Mouse (Mus musculus): ENCODE data around the gene Reep6.
"Not testable (repeated sequence)": the region's sequence is repeated elsewhere in the genome, so short reads cannot be mapped to it uniquely, and the experiment has no call there.

The Reep6 gene

DNA sequence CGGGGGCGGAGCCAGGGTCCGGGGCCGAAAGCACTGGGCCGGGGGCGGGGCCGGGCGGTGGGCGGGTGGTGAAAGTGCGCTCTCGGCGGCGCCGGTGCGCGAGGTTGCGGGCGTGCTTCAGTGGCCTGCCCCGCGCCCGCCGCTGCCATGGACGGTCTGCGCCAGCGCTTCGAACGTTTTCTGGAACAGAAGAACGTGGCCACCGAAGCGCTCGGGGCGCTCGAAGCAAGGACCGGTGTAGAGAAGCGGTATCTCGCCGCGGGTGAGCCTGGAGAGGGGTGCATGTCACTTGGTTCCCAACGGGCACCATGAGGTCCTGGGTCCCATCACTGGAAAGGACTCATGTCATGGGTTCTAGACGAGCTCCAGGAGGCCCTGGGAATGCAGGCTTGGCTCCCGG is 331 bp downstream of the Reep6 start:
- DNase-seq (ENCODE audit: low read depth), result no peak

DNA sequence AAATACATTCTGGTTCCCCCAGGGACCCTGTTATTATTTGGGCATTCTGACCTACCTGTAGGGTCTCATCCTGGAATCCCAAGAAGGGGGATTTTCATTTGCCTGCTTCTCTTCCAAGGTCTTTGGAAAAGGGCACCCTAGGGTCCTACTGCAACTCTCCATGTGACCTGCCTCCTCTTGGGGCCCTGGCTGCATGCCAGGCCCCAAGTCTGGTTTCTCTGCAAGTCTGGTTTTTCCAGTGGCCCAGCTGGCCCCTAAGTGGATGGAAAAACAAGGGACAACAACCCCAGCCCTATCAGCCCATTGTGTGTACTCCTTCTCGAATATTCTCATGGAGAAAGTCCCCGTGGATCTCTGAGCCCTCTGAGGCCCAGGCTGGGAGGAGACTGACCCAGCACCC is 1.1 kb downstream of the Reep6 start:
- DNase-seq (ENCODE audit: low read depth), result no peak

DNA sequence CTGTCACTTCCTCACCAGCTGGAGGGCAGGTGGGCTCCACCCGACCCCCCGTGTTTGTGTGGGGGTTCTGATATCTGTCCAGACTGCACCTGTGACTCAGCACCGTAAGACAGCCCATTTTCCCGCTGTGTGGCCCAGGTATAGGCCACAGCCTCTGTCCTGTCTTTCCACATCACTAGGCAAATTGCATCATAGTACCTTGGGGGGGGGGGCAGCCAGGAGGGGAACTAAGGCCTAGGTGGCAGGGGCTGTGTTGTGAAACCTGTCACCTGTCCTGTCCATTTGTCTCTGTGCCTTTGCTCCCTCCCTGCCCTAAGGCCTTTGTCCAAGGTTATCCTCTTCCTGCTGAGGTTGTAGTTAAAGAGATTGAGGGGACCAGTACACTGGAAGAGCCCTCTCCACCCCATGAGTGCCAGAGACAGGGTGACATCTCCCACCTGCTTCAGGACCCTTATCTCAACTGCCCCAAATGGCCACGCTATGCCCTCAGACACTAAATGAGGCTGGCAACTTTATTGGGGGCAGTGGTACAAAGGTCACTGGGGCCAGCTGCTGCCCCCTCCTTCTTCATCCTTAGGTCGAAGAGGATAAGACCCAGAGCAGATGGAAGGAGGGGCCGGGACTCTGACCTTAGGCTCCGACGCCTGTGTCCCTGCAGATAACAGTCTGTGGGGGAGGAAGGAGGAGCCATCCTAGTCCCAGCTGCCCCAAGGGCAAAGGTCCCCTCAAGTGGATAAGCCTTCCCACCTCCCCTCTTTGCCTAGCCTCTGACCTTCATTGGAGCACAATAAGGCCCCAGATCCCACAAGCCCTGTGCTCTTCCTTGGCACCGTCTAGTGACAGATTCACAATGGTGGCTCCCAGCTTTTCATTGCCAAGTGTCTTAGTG is 2.1 kb downstream of the Reep6 start:
- no peak for DNase-seq (ENCODE audit: low read depth)

DNA sequence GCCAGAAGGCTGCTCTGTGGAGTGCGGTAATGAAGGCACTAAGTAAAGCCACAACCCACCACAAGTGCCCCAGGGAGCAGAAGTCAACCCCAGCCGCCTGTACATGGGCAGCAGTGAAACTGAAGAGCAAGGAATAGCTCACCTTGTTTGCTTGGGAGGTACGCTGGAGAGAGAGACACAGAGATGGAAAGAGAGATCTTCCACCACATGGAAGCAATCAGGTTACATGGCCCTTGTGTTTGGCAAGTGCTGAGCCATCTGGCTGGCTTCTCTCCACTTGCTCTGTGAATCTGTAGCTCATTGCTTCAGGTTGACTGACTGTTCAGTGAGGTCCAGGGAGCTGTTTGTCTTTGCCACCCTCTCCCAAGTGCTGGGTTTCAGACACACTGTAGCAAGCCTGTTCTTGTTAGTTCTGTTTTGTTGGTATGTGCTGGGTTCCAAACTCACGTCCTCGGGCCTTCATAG is 2.8 kb downstream of the Reep6 start:
- DNase-seq (ENCODE audit: low read depth), result no peak

DNA sequence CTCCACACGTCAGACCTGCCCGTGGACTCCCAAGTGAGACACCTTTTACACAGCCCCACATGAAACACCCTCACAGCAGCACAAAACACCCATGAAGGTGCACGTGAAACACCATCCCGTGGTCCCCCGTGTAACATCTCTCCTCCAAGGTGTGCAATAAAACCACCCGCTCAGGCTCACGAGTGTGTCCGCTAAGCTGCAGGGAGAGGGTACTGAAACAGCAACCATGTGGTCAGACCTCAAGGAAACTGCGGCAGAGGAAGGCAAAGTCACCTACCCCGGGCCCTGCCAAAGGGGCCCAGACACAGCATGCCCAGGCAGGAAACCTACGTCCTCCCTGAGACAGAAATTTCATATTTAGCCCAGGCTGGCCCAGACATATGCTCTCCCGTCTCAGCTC is 6.5 kb downstream of the Reep6 start:
- DNase-seq (ENCODE audit: low read depth), result no peak

DNA sequence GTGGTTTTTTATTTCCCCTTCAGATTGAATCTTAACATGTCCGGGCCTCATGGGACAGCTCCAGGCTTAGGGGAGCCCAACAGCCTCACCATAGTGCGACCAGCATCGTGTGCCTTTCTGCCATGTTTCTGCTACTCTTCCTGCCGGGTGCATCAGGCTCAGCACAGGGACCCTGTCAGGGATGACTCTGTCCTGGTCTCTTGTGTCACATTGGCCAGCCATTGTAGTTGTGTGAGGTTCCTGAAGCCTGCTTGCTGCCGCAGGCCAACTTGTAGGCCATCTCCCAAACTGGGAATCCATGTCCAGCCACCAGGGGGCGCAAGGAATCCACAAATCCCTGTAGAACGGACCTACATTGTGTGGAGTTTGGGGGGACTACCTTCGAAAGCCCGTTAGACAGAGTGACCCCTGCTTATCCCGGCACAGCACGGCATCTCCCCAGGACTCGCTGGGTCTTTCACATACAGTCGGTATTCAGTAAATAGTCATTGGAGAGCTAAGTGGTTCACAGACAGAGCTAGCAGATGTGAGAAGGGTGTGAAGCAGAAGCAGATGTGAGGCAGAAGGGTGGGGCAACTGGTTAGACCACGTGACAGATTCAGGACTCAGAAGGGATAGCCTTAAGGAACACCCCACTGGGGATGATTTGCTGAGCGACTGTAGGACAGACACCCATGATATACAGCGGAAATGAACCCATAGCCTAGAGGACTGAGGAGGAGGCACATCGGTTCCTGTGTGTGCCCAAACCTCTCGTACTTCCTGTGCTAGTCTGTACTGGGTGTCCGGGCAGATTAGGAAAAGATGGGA is 10.4 kb downstream of the Reep6 start:
- peak; percentile 62 for DNase-seq (ENCODE audit: low read depth)

DNA sequence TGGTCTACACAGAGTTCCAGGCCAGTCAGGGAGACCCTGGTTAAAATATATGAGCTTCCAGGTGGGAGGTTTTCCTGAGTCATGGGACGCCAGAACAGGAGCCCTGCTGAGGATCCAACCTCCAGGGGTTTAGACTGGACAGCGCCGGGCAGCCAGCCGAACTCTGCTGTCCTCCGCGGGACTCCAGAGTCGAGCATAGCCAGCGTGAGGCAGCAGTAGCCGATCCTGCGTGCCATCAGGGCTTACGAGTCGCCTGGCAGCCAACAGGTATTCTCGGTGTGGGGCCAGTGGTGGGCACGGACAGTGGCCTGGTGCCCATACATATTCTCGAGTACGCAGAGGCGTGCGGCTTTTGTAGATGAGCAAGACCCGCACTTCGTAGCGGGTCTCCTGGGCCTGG is 11.3 kb downstream of the Reep6 start:
- DNase-seq (ENCODE audit: low read depth), result no peak

DNA sequence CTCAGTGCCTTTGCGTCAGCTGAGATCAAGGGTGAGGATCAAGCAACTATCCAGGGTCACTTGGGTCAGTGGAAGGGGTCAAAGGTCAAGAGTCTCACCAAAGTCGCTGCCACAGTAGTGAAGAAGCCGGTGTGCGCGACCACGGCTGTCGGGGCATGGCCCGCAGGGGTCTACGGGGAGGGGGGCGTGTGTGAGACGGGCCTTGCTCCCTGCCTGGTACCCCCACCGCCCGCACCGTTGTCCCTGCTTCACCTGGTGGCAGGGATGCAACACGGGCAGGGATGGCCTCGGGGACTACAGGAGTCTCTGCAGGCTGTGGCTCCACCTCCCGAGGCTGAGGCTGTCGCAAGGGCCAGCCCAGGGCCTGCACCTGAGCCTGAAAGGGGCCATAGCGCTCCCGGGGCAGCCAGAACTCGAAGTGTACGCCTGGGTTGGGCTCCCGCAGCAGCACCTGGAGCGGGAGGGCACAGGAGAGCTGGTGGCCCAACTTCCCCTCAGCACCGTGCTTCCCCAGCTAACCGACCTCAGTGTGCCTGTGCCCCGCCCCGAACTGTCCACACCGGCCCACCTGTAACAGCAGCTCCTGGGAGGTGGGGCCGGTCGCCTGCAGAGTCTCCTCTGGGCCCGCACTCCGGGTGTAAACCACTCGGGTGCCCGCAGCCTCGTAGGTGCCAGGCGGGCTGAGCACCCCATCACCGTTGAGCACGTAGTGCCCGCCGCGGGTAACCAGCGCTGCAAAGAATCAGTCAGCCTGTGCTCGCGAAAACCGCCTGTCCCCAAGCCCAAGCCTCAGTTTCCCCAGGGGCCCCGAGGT is 11.9 kb downstream of the Reep6 start:
- DNase-seq (ENCODE audit: low read depth), result no peak

DNA sequence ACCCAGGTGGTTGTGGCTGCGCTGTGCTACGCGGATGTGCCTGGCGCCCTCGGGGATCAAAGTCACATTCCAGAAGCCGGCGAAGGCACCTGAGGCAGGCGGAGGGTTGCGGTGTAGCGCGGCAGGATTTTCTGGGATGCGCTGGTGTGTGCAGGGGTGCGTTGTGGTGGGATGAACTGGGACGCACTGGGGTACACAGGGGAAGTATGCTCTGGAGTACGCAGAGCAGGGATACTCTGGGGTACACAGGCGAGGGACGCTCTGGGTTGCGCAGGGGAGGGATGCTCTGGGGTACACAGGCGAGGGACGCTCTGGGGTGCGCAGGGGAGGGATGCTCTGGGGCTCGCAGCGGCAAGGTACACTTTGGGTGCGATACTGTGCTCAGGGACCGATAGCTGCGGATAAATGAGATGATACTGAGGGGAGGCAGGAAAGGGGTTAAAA is 12.6 kb downstream of the Reep6 start:
- DNase-seq (ENCODE audit: low read depth), result no peak

DNA sequence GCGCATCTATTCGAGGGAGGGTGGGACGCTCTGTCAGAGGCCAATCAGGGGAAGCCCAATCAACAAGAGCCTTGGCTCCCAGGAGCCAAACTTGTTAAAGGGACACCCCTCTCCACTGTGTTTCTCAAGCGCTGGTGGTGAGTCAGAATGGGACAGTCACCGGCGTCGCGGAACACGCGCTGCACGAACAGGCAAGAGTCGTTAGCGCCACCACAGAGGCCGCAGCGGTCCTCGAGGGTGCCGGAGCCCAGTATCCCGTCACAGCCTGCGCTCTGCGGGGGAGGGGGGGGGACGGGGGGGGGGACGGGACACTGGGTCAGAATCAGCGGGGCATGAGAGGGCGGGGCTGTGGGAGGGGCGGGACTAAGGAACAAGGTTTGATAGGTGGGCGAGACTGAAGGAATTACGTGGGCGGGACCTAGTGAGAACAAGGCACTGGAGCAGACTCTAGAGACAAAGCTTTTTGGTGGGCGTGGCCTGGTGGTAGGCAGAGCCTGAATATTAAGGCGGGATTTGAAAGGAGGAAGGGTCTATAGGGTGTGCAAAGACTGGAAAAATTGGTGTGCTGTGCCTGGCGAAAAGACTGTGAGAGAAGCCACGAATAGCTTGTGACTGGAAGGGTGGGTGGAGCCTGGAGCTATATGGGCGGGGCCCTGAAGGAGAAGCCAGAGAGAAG is 13.1 kb downstream of the Reep6 start:
- no peak for DNase-seq (ENCODE audit: low read depth)

DNA sequence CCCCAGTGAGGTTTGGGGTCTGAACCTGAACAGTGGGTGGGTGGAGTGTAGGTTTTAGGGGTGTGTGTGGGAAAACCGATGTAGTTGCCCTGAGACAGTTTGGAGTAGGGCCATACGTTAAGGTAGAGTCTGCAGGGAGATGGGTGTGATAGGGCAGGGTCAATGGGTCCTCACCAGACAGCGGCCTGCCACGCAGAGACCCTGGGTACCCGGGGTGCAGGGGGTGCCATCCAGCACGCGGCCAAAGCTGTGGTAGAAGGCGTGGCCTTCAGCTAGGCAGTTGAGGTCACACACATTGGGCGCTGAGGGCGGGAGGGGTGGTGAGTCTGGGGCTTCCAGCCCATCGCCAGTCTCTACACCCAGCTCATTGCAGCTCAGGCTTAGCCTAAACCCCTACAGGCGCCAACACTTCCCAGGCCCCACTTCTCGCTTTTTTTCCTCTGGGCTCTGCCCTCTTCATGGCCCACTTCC is 13.7 kb downstream of the Reep6 start:
- DNase-seq (ENCODE audit: low read depth), result no peak

DNA sequence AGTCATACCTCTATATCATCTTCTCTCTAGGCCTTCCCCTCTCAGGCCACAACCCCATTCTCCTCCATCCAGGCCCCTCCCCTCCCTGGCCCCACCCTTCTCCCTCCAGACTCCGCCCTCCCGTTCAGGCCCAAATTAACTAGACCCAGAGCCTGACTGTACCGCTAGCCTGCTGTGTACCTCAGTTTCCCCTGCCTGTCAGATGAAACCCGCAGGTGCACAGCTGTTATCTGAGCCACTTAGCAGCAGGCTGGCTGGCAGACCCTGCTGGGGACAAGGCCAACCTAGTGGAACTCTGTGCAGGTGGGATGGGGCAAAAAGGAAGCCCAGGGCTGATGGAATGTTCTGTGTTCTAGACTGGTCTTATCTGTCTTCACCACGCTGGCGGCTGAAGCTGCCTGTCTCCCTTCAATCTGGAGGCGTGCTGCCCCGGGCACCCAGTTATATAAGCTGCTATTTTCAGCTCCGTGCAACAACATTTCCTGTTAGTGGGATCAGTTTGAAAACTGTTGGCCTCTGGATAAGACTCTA is 14.4 kb downstream of the Reep6 start:
- no peak for DNase-seq (ENCODE audit: low read depth)

DNA sequence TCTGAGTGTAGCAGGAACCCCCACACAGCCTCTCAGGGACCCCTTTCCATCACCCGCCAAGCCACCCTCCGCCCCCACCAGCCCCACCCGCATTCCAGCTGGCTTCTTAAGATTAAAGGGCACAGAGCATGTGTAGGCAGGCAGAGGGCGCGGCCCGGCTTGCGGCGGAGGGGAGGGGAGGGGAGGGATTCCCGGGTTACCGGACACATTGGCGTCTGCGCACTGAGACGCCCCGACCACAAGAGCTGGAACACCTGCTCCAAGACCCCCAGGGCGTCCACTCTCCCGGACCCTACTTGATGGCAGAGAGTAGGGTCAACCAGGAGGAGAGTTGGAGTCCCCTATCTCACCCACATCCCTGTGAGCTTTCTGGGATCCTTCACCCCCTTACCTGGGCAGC is 15.4 kb downstream of the Reep6 start:
- no peak for DNase-seq (ENCODE audit: low read depth)

DNA sequence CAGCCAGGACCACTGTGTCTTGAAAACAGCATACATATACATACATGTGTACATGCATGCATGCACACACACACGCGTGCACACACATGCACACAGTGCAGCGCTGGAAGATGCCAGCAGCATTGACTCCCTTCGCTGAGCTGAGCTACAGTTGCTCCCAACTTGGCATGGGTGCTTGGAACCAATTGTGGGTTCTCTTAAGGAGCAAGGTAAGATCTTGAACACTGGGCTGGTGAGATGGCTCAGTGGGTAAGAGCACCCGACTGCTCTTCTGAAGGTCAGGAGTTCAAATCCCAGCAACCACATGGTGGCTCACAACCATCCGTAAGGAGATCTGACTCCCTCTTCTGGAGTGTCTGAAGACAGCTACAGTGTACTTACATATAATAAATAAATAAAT is 16.2 kb downstream of the Reep6 start:
- not testable (repeated sequence) for DNase-seq (ENCODE audit: low read depth)

DNA sequence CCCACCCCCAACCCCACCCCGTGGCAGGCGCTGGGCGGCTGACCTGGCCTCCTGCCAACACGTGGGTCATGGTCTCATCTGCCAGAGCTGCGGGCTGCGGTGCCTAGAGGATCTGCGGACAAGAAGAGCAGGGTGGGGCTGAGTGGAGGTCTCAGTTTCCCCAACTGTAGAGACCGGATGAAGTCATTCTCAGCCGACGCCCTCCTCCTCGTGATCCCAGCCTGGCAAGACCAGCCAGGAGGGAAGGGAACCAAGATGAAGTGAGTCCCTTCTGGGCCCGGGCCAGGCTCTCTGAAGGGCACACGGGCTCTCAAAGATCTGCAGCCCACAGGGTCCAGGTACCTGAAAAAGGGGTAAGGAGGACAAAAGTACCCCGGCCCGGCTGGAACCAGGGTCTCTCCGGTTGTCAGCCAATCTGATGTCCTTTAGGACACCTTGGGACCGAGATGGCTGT is 17.8 kb downstream of the Reep6 start:
- DNase-seq (ENCODE audit: low read depth), result no peak

DNA sequence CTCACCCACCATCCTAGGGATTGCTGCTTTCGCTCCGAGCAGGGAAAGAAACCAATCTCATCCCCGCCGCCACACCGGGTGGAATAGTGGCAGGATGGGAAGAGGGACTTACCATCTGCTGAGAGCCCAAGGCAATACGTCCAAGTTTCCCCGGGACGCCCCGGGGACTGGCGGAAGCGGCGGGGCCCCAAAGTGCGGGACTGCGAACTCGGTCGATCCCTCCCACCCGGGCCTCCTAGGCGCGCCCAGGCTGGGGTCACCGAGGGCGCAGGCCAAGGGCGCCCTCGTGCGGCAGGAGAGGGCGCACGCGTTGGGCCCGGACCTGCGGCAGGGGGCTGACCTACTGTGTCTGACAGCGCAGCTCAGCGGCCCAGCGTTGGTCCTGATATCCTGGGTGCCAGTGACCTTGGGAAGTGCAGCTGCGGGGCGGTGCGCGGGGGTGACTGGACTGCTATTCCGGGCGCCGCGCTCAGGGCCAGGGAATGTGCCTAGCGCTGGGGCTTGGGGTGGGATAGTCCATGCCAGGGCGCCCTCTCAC is 18.6 kb downstream of the Reep6 start, which contains the start of gene Adamtsl5:
Gene Adamtsl5 (minus strand): TSS at position 169 of the 538 bp plus-strand sequence.
- peak; percentile 39 for DNase-seq (ENCODE audit: low read depth)

DNA sequence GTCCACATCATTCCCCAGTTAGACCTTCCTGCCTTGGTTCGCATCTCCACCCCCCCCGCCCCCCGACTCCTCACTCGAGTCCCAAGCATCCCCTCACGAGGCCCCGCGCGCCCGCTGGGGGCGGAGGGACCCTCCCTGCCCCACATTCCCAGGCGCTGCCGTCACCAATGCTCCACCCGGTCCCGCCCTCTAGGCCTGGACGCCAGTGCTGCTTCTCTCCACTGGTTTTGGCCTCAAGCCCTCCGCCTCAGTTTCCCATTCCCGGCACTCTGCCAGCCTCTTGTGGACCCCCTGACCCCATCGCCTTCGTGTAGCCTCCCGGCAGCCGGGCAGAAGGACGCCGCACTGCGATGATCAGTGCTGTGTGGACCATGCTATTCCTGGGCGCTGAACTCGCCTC is 19.2 kb downstream of the Reep6 start:
- DNase-seq (ENCODE audit: low read depth), result no peak

DNA sequence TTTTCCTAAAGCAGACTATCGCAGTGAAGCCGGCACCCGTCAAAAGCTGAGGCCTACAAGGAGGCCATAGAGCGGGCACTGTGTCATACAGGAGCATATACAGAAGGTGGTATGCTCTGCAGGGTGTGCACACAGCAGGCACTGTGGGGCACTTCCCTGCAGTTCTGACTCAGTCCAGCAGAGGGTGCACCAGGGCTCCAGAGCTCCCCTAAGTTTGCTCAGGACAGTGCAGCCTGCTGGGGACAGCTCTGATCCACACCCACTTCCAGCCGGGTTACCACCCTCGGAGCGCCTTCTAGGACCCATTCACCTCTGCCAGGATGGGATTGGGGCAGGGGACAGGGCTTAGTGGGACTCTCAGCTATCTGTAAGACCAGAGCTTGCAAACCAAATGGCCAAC is 20.5 kb downstream of the Reep6 start:
- DNase-seq (ENCODE audit: low read depth), result peak; percentile 48

DNA sequence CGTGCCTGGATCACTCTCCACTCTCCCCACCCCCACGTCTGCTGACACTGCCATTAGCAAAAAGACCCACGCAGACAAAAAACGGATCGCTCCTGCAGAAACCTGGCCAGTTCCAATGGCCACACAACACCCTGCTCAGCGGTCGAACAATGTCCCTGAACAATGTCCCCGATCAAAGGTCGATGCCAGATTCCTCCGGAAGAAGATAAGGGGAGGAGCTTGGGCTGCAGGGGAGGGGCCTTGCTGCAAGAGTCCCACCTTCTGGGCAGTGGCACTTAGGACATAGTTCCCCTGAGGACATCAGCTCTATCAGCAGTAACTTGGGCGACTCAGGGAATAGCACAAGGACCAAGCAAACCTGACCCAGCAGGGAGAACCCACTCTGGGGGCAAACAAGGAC is 22.1 kb downstream of the Reep6 start:
- no peak for DNase-seq (ENCODE audit: low read depth)

DNA sequence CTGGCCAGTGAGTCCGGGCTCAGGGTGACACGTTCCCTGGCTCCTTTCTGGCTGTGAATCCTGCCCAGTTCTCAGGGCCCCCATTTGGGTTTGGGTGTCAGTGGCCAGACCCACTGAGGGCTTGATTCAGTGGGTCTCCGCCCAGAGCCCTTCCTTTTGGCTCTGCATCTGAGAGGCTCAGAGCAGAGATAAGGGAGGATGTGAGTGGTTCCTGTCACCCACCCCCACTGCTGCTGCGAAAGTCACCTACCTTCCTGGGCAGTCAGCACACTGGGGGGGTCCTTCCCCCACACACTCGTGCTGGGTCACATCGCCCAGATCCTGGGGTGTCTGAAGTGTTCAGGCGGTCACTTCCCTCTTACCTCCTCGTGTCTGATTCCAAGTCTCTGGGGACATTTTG is 23.0 kb downstream of the Reep6 start:
- DNase-seq (ENCODE audit: low read depth), result no peak

DNA sequence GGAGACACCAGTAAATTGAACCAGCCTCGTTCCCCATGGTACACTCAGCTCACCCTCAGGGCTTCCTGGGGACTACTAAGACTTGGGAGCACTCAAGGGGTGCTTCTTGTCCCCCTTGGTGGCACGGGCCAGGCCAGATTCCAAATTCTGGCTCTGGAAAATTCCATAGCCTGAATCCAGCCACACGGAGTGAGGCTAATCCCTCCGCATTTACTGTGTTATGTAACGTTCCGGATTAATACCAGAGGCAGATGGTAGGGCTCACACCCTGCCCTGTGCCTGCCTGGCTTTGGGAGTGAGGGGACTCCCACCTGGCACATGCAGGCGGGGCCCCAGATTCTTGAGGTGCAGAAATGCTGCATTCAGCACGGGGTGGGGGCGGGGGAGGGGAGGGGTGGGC is 25.7 kb downstream of the Reep6 start:
- no peak for DNase-seq (ENCODE audit: low read depth)
